Mouse (Mus musculus) bone marrow, adult 2 months (tissue): ENCODE results near the gene Shld1. TPM values are rescaled to one million over a fixed set of nuclear protein-coding genes. Genes with fewer than 3 reads are reported as not detected.

ENCODE experiments used
- H3K27ac ChIP-seq: fragments of 200-500 bp; 2 replicates; pipeline ENCODE4 v1.5.1; 2012; ENCODE audit warnings: low read depth, mild to moderate bottlenecking, control low read depth, inconsistent platforms, low read length; ENCODE audit not compliant: control insufficient read depth, poor library complexity, insufficient read depth
- H3K4me1 ChIP-seq: fragments of 200-500 bp; 2 replicates; pipeline ENCODE4 v1.6.1; 2011; ENCODE audit warnings: low read length; ENCODE audit not compliant: control insufficient read depth, insufficient read depth
- H3K4me3 ChIP-seq: fragments of 200-500 bp; replicated peaks from 2 replicates; pipeline ENCODE3; 2011; ENCODE audit warnings: mild to moderate bottlenecking, low read depth, low read length, control low read depth; ENCODE audit not compliant: control insufficient read depth
- CTCF ChIP-seq: fragments of 200-500 bp; IDR thresholded peaks from 2 replicates; pipeline ENCODE4 v1.5.1; 2011; ENCODE audit warnings: low read length, control low read depth; ENCODE audit not compliant: control insufficient read depth, insufficient read depth
- POLR2A ChIP-seq: fragments of 200-500 bp; IDR thresholded peaks from 2 replicates; pipeline ENCODE4 v1.6.1; 2011; ENCODE audit warnings: low read depth, mild to moderate bottlenecking, control low read depth, low read length, borderline replicate concordance; ENCODE audit not compliant: control insufficient read depth
- WGBS: fragments of 180-500 bp; shearing (Covaris S2); methylation state at CpG from one replicate; pipeline ENCODE4 v1.1.7; 2018; 5-methylcytosine and 5-hydroxymethylcytosine counted together
- polyA plus RNA-seq: library from polyadenylated mRNA; stranded (reverse); fragments of >200 nt; gene quantifications from 2 replicates; pipeline ENCODE4 v1.2.4, GENCODE M21; 2011; ENCODE audit warnings: low replicate concordance; ENCODE audit not compliant: missing spikeins, insufficient read depth, insufficient read length

Shld1 gene
- 9.9 and 13.6 TPM in 2 replicates for polyA plus RNA-seq

GRCm38 (mm10) chr2:132686756-132687737, at the start of gene Shld1:
Shld1 (plus strand) TSS chr2:132686931.
- Histone ChIP-seq H3K27ac (peak within 1 kb of the TSS; percentile 67), H3K4me3 (peak within 1 kb of the TSS; percentile 63), H3K4me1 (peaks cover 4% of the 10 kb centered on the region; the same call in 1 of the 2 replicates)
- WGBS = 15% methylated on average over 33 of the region's 33 CpGs
- TF ChIP-seq CTCF (no peak), POLR2A (peak; percentile 60; the same call in 1 of the 2 replicates)

GRCm38 (mm10) chr2:132638306-132638705, 48.4 kb upstream of the Shld1 start:
- Histone ChIP-seq H3K4me1 (peaks cover 1% of the 10 kb centered on the region; the same call in 1 of the 2 replicates), H3K4me3 (no peak overlapping the region), H3K27ac (no peak overlapping the region)
- TF ChIP-seq CTCF (no peak), POLR2A (no peak)
- WGBS = 85% methylated on average over 6 of the region's 6 CpGs

- TF ChIP-seq CTCF (no peak), POLR2A (no peak)
- Histone ChIP-seq H3K4me1 (no peaks in the 10 kb centered on the region; the same call in none of the 2 replicates), H3K27ac (no peak overlapping the region), H3K4me3 (no peak overlapping the region)
- 83% methylated on average over 7 of the region's 7 CpGs for WGBS
These were observed 47.4 kb upstream of the Shld1 start for GRCm38 (mm10) chr2:132639337-132639736.

- Histone ChIP-seq H3K4me3 (no peak overlapping the region), H3K4me1 (no peaks in the 10 kb centered on the region; the same call in none of the 2 replicates), H3K27ac (no peak overlapping the region)
- 36% methylated on average over 3 of the region's 3 CpGs for WGBS
- TF ChIP-seq CTCF (no peak), POLR2A (no peak)
These were observed 45.5 kb upstream of the Shld1 start for GRCm38 (mm10) chr2:132641196-132641595.

- TF ChIP-seq POLR2A = no peak
- TF ChIP-seq CTCF = no peak
- Histone ChIP-seq H3K27ac (peak overlapping the region; percentile 7; the same call in 1 of the 2 replicates), H3K4me1 (no peaks in the 10 kb centered on the region; the same call in none of the 2 replicates), H3K4me3 (no peak overlapping the region)
- 10% methylated on average over 4 of the region's 4 CpGs for WGBS
These were observed 43.6 kb upstream of the Shld1 start for GRCm38 (mm10) chr2:132643161-132643560.

- no peaks in the 10 kb centered on the region; the same call in none of the 2 replicates for H3K4me1 ChIP-seq
- TF ChIP-seq POLR2A = no peak
- TF ChIP-seq CTCF = no peak
- H3K27ac ChIP-seq = no peak overlapping the region
- H3K4me3 ChIP-seq = no peak overlapping the region
- 61% methylated on average over 17 of the region's 17 CpGs for WGBS
These were observed 39.6 kb upstream of the Shld1 start for GRCm38 (mm10) chr2:132646856-132647745.

- 87% methylated on average over 10 of the region's 10 CpGs for WGBS
- H3K27ac ChIP-seq = no peak overlapping the region
- H3K4me3 ChIP-seq = no peak overlapping the region
- H3K4me1 ChIP-seq = no peaks in the 10 kb centered on the region
- TF ChIP-seq POLR2A (no peak), CTCF (no peak)
These were observed 37.3 kb upstream of the Shld1 start for GRCm38 (mm10) chr2:132649352-132649870.
